Mouse (Mus musculus) adrenal gland (tissue): ENCODE results near the gene Vmn1r50.
"Not testable (repeated sequence)": the region's sequence is repeated elsewhere in the genome, so short reads cannot be mapped to it uniquely, and the experiment has no call there.

Experiments used
- intact Hi-C: fragments of 180-260 bp; cut with DNase I; formaldehyde crosslinking; loops from one replicate; pipeline ENCODE4 v1.15.1; 2025
- long read RNA-seq, 2 experiments: library from polyadenylated mRNA; unstranded; transcript quantifications; one replicate each; pipeline ENCODE4 v2.0.0; 2020; ENCODE audit warnings: borderline replicate concordance in 1 of 2; ENCODE audit not compliant: insufficient replicate concordance in 1 of 2

Vmn1r50 gene
- long read RNA-seq, experiment 1 = 0 reads
- long read RNA-seq, experiment 2 = 0 reads

- intact Hi-C loops = no loop called here
Observed at GRCm38 (mm10) chr6:90101130-90101529, at the start of gene Vmn1r50. TSS of gene Vmn1r50 (plus strand) at chr6:90101430.

GRCm38 (mm10) chr6:90078406-90078805 is 22.8 kb upstream of the Vmn1r50 start, which contains the start of gene Vmn1r49:
TSS of gene Vmn1r49 (minus strand) at chr6:90078506.
- intact Hi-C loops = no loop called here

DNA sequence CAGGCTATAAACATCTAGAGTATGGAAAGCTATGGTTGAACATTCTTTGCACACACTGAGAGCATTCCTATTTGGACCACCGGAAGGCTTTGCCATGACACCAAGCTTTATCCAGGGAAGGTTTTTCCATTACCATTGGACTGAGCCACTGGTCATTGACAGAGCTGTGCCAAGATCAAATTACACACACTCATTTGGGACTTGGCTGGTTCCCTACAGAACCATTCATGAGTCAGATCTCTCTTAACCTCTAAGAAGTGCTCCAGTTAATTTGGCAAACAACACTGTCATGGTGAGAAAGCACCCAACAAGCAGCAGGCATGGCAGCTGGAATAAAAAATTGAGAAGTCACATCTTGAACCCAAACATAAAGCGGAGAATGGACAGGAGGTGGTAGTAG is 664 bp upstream of the Vmn1r50 start:
- intact Hi-C loops = no loop called here

GRCm38 (mm10) chr6:90122296-90122695 is 21.1 kb downstream of the Vmn1r50 start, which contains the start of gene Vmn1r51:
TSS of gene Vmn1r51 (plus strand) at chr6:90122596.
- intact Hi-C loops = not testable (repeated sequence)
